Mouse (Mus musculus): ENCODE results near the gene Txnrd3. TPM values are rescaled to one million over a fixed set of nuclear protein-coding genes. Genes with fewer than 3 reads are reported as not detected.

Gene Txnrd3
- total and polyA plus RNA-seq, 2 experiments from 2014 or later: 20.2 to 24.7 TPM

DNA sequence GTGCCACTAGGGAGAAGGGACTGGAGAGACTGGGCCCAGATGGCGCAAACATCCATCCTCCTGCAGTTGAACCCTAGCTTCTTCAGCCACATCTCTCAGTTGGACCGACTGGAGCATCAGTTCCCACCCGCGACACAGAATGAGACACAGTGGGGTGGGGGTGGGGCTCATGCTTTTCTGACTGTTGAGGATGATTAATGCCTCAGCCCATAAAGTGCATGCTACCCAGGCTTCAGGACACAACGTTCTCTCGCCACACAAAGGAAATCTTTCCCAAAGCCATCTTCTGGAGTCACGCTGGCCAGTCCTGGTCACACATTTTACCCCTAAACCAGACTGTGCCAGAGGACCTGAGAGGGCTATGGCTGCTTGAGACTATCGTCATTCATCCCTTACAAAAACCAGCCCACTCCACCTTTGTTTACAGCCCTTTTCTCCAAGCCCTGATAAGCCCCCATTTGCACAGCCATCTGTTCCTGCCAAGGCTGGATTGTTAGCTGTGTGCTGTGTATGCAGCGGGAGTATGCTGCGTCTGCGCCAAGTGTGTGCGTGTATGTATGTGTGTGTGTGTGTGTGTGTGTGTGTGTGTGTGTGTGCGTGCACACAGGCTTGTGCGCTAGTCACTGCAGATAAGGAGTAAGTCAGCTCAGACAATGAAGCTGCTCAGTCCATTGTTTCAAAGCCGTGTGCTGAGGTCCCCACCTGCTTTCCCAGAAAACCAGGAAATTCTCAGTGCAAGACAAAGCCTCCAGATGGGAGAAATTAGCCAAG, 30.3 kb upstream of the Txnrd3 start:
- ATAC-seq (ENCODE audit: low FRiP score) (peak; percentile 91), DNase-seq (ENCODE audit: low spot score) (peak; percentile 87)
- Histone ChIP-seq H3K27me3 (ENCODE audit: insufficient read depth, low read length) (no peaks in the 10 kb centered on the region), H3K27ac (ENCODE audit: low read depth, low read length) (peak overlapping the region; percentile 67), H3K4me3 (ENCODE audit: low read depth, low read length) (no peak overlapping the region), H3K9me3 (ENCODE audit: low read length) (no peaks in the 10 kb centered on the region), H3K36me3 (ENCODE audit: insufficient read depth, low read length) (no peaks in the 10 kb centered on the region), H3K4me1 (ENCODE audit: insufficient read depth, low read length) (peaks cover 18% of the 10 kb centered on the region), H3K4me2 (ENCODE audit: low read depth, low read length, poor library complexity, severe bottlenecking) (no peak overlapping the region), H3K9ac (replicated peaks; ENCODE audit: low read length, poor library complexity, severe bottlenecking) (0 out of 2 replicates have a peak overlapping the region, but pooled peaks have one; percentile 3)
- WGBS: 27% methylated on average over 15 of the region's 15 CpGs
- TF ChIP-seq CTCF (IDR thresholded peaks at IDR 0.05): no peak

DNA sequence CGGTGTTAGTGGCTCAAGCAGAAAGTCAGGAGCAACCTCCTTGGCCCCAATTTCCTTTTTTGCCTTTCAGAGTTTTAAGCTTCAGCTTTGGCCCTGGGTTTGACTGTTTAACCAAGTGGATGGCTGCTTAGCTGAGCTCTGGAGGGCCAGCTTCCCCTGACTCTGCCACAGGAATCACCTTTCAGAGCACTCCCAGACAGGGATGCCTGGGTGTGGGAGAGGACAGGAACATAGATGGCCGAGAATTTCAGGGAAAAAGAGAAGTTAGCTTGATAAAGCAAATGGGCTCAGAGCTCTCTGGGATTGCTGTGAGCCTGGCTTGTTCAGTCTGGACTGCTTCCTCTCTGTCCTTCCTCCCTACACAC, 29.7 kb upstream of the Txnrd3 start:
- H3K4me1 ChIP-seq (ENCODE audit: insufficient read depth, low read length): peaks cover 17% of the 10 kb centered on the region
- no peak overlapping the region for H3K4me2 ChIP-seq (ENCODE audit: low read depth, low read length, poor library complexity, severe bottlenecking)
- WGBS: 11% methylated on average over 2 of the region's 2 CpGs
- ATAC-seq (ENCODE audit: low FRiP score) (peak; percentile 53; the same call in 1 of the 2 replicates), DNase-seq (ENCODE audit: low spot score) (no peak)
- no peaks in the 10 kb centered on the region for H3K36me3 ChIP-seq (ENCODE audit: insufficient read depth, low read length)
- no peaks in the 10 kb centered on the region for H3K9me3 ChIP-seq (ENCODE audit: low read length)
- no peak overlapping the region for H3K4me3 ChIP-seq (ENCODE audit: low read depth, low read length)
- H3K27ac ChIP-seq (ENCODE audit: low read depth, low read length): peak overlapping the region; percentile 67
- H3K27me3 ChIP-seq (ENCODE audit: insufficient read depth, low read length): no peaks in the 10 kb centered on the region
- H3K9ac ChIP-seq (replicated peaks; ENCODE audit: low read length, poor library complexity, severe bottlenecking): 0 out of 2 replicates have a peak overlapping the region, but pooled peaks have one; percentile 3
- no peak for TF ChIP-seq CTCF (IDR thresholded peaks at IDR 0.05)

DNA sequence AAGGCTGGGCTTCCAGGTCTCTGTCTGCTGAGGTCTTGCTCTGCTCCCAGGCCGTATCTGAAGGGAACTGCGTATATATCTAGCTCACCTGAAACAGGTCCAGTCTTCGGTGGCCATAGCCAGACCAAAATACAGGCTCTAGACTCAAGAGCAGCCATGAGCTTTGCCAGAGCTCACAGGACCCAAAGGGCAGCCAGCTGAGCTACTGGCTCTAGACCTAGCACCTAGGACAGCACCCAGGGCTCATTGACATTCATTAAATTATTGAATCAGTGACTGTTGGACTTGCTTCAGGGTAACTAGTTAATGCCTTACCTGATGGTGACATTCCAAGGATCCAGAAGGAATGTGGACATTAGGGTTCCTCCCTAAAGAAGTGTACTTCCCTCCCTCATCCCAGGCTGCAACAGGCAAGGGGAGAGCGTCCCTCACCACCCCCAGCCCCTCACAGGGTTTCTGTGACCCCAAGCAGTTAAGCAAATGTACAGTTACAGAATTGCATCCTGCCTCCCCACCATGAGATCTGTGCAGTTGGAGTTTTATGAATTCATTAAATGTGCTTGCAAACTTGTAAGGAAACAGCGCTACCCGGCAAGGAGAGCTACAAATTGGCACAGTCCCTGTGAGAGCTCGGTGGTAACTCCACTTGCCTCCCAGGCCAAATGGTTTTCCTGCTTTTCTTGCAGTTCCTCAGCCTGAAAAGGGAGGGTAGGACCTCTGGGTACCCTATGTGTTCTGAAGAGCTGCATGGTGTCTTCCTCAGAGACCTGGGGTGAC, 29.0 kb upstream of the Txnrd3 start:
- Histone ChIP-seq H3K27ac (ENCODE audit: low read depth, low read length) (peak overlapping the region; percentile 67; the same call in 1 of the 2 replicates), H3K36me3 (ENCODE audit: insufficient read depth, low read length) (no peaks in the 10 kb centered on the region), H3K9ac (replicated peaks; ENCODE audit: low read length, poor library complexity, severe bottlenecking) (no peak overlapping the region), H3K4me1 (ENCODE audit: insufficient read depth, low read length) (peaks cover 13% of the 10 kb centered on the region), H3K4me2 (ENCODE audit: low read depth, low read length, poor library complexity, severe bottlenecking) (no peak overlapping the region), H3K27me3 (ENCODE audit: insufficient read depth, low read length) (no peaks in the 10 kb centered on the region), H3K4me3 (ENCODE audit: low read depth, low read length) (no peak overlapping the region), H3K9me3 (ENCODE audit: low read length) (no peaks in the 10 kb centered on the region)
- TF ChIP-seq CTCF (IDR thresholded peaks at IDR 0.05): no peak
- 62% methylated on average over 7 of the region's 7 CpGs for WGBS
- DNase-seq (ENCODE audit: low spot score) (no peak), ATAC-seq (ENCODE audit: low FRiP score) (no peak)

DNA sequence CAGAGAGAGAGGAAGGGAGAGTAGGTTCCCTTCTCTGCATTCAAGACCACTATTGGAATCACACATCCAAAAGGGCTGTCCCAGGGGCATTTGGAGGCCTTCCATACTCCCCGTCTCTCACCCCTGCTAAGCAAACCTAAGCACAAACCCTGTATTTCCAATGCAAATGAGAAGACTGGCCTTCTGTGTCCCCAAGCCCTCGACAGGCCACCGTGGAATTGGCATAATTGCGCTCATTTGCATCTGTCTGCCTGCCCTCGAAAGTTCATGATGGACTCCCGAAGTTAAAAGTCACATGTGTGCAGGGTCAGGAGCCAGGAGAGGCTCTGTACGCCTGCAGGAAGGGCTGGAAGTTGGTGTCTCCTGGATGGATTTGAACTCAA, 28.4 kb upstream of the Txnrd3 start:
- no peaks in the 10 kb centered on the region for H3K27me3 ChIP-seq (ENCODE audit: insufficient read depth, low read length)
- H3K4me1 ChIP-seq (ENCODE audit: insufficient read depth, low read length): peaks cover 13% of the 10 kb centered on the region
- H3K27ac ChIP-seq (ENCODE audit: low read depth, low read length): no peak overlapping the region
- ATAC-seq (ENCODE audit: low FRiP score) (no peak), DNase-seq (ENCODE audit: low spot score) (no peak)
- H3K36me3 ChIP-seq (ENCODE audit: insufficient read depth, low read length): no peaks in the 10 kb centered on the region
- TF ChIP-seq CTCF (IDR thresholded peaks at IDR 0.05): no peak
- H3K4me3 ChIP-seq (ENCODE audit: low read depth, low read length): no peak overlapping the region
- 29% methylated on average over 7 of the region's 7 CpGs for WGBS
- H3K4me2 ChIP-seq (ENCODE audit: low read depth, low read length, poor library complexity, severe bottlenecking): no peak overlapping the region
- H3K9me3 ChIP-seq (ENCODE audit: low read length): no peaks in the 10 kb centered on the region
- no peak overlapping the region for H3K9ac ChIP-seq (replicated peaks; ENCODE audit: low read length, poor library complexity, severe bottlenecking)

DNA sequence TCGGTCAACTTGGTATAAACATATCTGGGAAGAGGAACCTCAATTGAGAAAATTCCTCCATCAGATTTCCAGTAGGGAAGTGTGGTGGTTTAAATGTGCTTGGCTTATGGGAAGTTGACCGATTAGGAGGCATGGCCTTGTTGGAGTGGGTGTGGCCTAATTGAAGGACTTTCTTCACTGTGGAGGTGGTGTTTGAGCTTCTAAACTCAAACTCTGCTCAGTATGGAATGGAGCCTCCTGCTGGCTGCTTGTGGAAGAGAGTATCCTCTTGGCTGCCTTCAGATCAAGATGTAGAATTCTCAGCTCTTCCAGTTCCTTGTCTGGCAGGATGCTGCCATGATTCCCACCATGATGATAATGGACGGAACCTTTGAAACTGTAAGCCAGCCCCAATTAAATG, 21.1 kb upstream of the Txnrd3 start:
- DNase-seq (ENCODE audit: low spot score) (no peak), ATAC-seq (ENCODE audit: low FRiP score) (no peak)
- no peak for TF ChIP-seq CTCF (IDR thresholded peaks at IDR 0.05)
- Histone ChIP-seq H3K27ac (ENCODE audit: low read depth, low read length) (no peak overlapping the region), H3K4me3 (ENCODE audit: low read depth, low read length) (no peak overlapping the region), H3K9me3 (ENCODE audit: low read length) (no peaks in the 10 kb centered on the region), H3K36me3 (ENCODE audit: insufficient read depth, low read length) (no peaks in the 10 kb centered on the region), H3K4me2 (ENCODE audit: low read depth, low read length, poor library complexity, severe bottlenecking) (no peak overlapping the region), H3K27me3 (ENCODE audit: insufficient read depth, low read length) (no peaks in the 10 kb centered on the region), H3K9ac (replicated peaks; ENCODE audit: low read length, poor library complexity, severe bottlenecking) (no peak overlapping the region), H3K4me1 (ENCODE audit: insufficient read depth, low read length) (no peaks in the 10 kb centered on the region)
- 90% methylated on average over 3 of the region's 3 CpGs for WGBS

All from midbrain, postnatal 0 days (tissue).